Mouse (Mus musculus) heart, adult 2 months (tissue): ENCODE data around the gene Ncoa4.

ENCODE experiments used
- CTCF ChIP-seq: fragments of 200-600 bp; IDR thresholded peaks from 2 replicates; pipeline ENCODE4 v1.8.1; 2022; ENCODE audit warnings: antibody characterized with exemption, mild to moderate bottlenecking, moderate library complexity
- EP300 ChIP-seq: fragments of 200-500 bp; IDR thresholded peaks from 2 replicates; pipeline ENCODE4 v1.6.1; 2011; ENCODE audit warnings: low read depth, low read length, control low read depth; ENCODE audit not compliant: insufficient read depth
- POLR2A ChIP-seq: fragments of 200-500 bp; IDR thresholded peaks from 2 replicates; pipeline ENCODE4 v1.6.1; 2011; ENCODE audit warnings: mild to moderate bottlenecking, low read depth, low read length, control low read depth; ENCODE audit not compliant: insufficient read depth

- TF ChIP-seq EP300 (no peak), CTCF (no peak), POLR2A (0 out of 2 replicates have a peak, but pooled peaks have one; percentile 12)
Measured at GRCm38 (mm10) chr14:32201354-32201753, 41.7 kb downstream of the Ncoa4 start.
